Mouse (Mus musculus) forebrain, embryonic 12.5 days (tissue): ENCODE measurements around the gene Fam163a. TPM values are rescaled to one million over a fixed set of nuclear protein-coding genes. Genes with fewer than 3 reads are reported as not detected.
"Not testable (repeated sequence)": the region's sequence is repeated elsewhere in the genome, so short reads cannot be mapped to it uniquely, and the experiment has no call there.

Experiments used
- ATAC-seq: fragments of 200-750 bp; cut with Nextera tagmentation; 2 replicates; pipeline ENCODE4 v1.8.0; 2017; ENCODE audit warnings: moderate TSS enrichment; ENCODE audit not compliant: low FRiP score
- H3K27ac ChIP-seq: fragments of 300-500 bp; sonication (generic); 2 replicates; pipeline ENCODE4 v1.5.1; 2016; ENCODE audit warnings: mild to moderate bottlenecking
- H3K27me3 ChIP-seq: fragments of 300-500 bp; sonication (generic); 2 replicates; pipeline ENCODE4 v1.6.1; 2016; ENCODE audit warnings: mild to moderate bottlenecking
- H3K36me3 ChIP-seq: fragments of 300-500 bp; sonication (generic); replicated peaks from 2 replicates; pipeline ENCODE4 v1.6.1; 2016; ENCODE audit warnings: mild to moderate bottlenecking
- H3K4me1 ChIP-seq: fragments of 300-500 bp; sonication (generic); 2 replicates; pipeline ENCODE4 v1.6.1; 2016
- H3K4me2 ChIP-seq: fragments of 300-500 bp; sonication (generic); 2 replicates; pipeline ENCODE4 v1.6.1; 2016; ENCODE audit warnings: mild to moderate bottlenecking, moderate library complexity
- H3K4me3 ChIP-seq: fragments of 300-500 bp; sonication (generic); replicated peaks from 2 replicates; pipeline ENCODE4 v1.5.1; 2016; ENCODE audit warnings: mild to moderate bottlenecking
- H3K9ac ChIP-seq: fragments of 300-500 bp; sonication (generic); 2 replicates; pipeline ENCODE4 v1.6.1; 2016; ENCODE audit warnings: mild to moderate bottlenecking
- H3K9me3 ChIP-seq: fragments of 300-500 bp; sonication (generic); 2 replicates; pipeline ENCODE4 v1.6.1; 2016
- WGBS: fragments of 180-500 bp; shearing (Covaris S2); methylation state at CpG from one replicate; pipeline ENCODE4 v1.1.7; 2016; 5-methylcytosine and 5-hydroxymethylcytosine counted together
- polyA plus RNA-seq: library from polyadenylated mRNA; unstranded; fragments of >200 nt; fragmentation: Nextera tagmentation; extraction: Ambion mirVana; gene quantifications from 2 replicates; pipeline ENCODE4 v1.2.1, GENCODE M21; 2016

The Fam163a gene
- polyA plus RNA-seq, 1 experiment from 2014 or later: 2.7 TPM

GRCm38 (mm10) chr1:156070106-156070505 is 134.7 kb downstream of the Fam163a start:
- Histone ChIP-seq H3K4me1 (no peaks in the 10 kb centered on the region), H3K27me3 (no peaks in the 10 kb centered on the region), H3K27ac (no peak overlapping the region), H3K9me3 (no peaks in the 10 kb centered on the region), H3K4me3 (no peak overlapping the region), H3K4me2 (no peak overlapping the region), H3K9ac (no peak overlapping the region), H3K36me3 (peaks cover 18% of the 10 kb centered on the region)
- 89% methylated on average over 14 of the region's 14 CpGs for WGBS
- no peak for ATAC-seq

DNA sequence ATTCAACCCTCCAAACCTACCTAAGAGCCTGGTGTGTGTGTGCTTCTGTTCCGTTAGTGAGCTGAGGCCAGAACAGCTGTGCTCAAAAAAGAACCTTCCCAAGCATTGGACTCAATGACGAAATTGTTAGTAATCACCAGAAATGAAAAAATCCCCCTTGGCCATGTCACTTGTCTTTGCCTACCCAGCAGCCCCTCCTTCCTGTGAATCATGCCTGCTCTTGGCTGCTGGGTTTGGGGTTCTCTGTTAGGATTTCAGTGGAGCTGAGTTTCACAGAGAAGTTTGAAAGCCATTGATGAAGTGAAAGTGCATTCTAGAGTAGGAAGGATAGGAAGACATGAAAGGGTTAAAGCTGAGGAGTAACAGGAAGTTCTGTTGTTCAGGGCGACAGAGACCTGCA is 138.7 kb downstream of the Fam163a start:
- no peak overlapping the region for H3K27ac ChIP-seq
- WGBS: 73% methylated on average over 3 of the region's 3 CpGs

GRCm38 (mm10) chr1:156062193-156062592 is 142.6 kb downstream of the Fam163a start:
- WGBS: 92% methylated on average over 4 of the region's 4 CpGs
- no peak for ATAC-seq
- no peak overlapping the region for H3K27ac ChIP-seq
- no peaks in the 10 kb centered on the region for H3K4me1 ChIP-seq
- H3K9ac ChIP-seq: no peak overlapping the region
- H3K9me3 ChIP-seq: no peaks in the 10 kb centered on the region
- no peak overlapping the region for H3K4me3 ChIP-seq
- peaks cover 65% of the 10 kb centered on the region for H3K36me3 ChIP-seq
- H3K4me2 ChIP-seq: no peak overlapping the region
- H3K27me3 ChIP-seq: no peaks in the 10 kb centered on the region

More for the DNA sequence above, 138.7 kb downstream of the Fam163a start:
- H3K9ac ChIP-seq: no peak overlapping the region
- no peak overlapping the region for H3K4me2 ChIP-seq
- H3K27me3 ChIP-seq: no peaks in the 10 kb centered on the region
- H3K4me1 ChIP-seq: no peaks in the 10 kb centered on the region
- no peak overlapping the region for H3K4me3 ChIP-seq
- ATAC-seq: no peak
- H3K9me3 ChIP-seq: no peaks in the 10 kb centered on the region
- H3K36me3 ChIP-seq: peaks cover 48% of the 10 kb centered on the region

DNA sequence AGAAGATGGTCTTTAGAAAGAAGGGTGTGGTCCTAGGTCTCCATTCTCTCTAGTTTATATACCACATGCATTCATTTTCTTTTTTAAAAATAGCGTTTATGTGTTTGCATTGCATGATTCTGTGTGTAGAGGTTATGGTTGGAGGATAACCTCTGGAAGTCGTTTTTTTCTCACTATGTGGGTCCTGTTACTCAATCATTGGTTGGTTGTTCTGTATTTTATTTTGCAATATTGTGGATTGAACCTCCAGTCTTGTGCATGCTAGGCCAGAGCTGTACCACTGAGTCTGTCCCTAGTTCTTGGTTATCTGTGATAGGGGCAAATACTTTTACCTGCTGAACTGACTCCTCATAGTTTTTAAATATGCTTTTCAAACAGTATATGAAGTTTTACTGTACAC is 146.6 kb downstream of the Fam163a start:
- no peaks in the 10 kb centered on the region for H3K4me1 ChIP-seq
- no peaks in the 10 kb centered on the region for H3K9me3 ChIP-seq
- WGBS: 90% methylated on average over 2 of the region's 2 CpGs
- H3K36me3 ChIP-seq: peaks cover 43% of the 10 kb centered on the region
- no peak overlapping the region for H3K4me2 ChIP-seq
- no peak overlapping the region for H3K27ac ChIP-seq
- no peak overlapping the region for H3K4me3 ChIP-seq
- no peak for ATAC-seq
- H3K9ac ChIP-seq: no peak overlapping the region
- H3K27me3 ChIP-seq: no peaks in the 10 kb centered on the region

DNA sequence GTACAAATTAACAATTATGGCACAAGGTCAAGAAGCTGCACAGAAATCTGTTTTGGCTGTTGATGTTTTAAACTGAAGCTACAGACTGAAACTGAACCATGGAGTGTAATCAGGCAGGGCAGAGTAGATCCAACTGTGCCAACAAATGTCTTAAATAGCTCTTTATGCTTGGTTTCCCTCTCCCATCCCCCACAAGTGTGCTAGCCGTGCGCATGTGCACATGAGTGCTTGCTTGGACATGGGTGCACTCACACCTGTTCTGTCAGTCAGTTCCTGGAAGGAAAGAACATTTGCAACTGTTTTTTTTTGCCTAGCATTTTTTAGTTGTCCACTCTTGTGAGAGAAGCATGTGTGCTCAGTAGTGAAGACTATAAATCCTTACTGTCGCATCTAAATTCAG is 158.1 kb downstream of the Fam163a start:
- Histone ChIP-seq H3K4me1 (peaks cover 16% of the 10 kb centered on the region), H3K4me3 (no peak overlapping the region), H3K36me3 (peaks cover 43% of the 10 kb centered on the region), H3K4me2 (no peak overlapping the region), H3K9ac (no peak overlapping the region), H3K27me3 (no peaks in the 10 kb centered on the region), H3K9me3 (no peaks in the 10 kb centered on the region), H3K27ac (no peak overlapping the region)
- no peak for ATAC-seq
- 81% methylated on average over 3 of the region's 3 CpGs for WGBS

DNA sequence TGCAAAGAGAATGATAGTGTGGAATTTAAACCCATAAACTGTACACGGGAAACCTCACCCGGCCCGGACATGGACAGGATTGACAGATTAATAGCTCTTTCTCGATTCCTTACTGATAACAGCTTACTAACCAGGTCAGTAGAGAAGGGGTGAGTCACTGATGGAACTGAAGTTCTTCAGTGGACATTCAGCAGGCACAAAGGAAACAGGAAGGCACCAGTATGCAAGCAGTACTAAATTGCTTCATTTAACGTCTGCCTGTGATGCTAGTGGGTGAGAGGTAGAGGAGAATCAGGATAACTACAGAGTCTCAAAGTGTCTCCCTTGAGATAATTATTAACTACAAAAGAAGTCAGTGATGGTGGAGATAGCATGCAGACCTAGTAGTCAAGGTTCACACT is 160.6 kb downstream of the Fam163a start:
- no peak for ATAC-seq
- Histone ChIP-seq H3K27me3 (no peaks in the 10 kb centered on the region), H3K9me3 (no peaks in the 10 kb centered on the region), H3K4me2 (no peak overlapping the region), H3K36me3 (peaks cover 19% of the 10 kb centered on the region), H3K9ac (no peak overlapping the region), H3K27ac (no peak overlapping the region), H3K4me3 (no peak overlapping the region), H3K4me1 (peaks cover 20% of the 10 kb centered on the region)
- WGBS: 91% methylated on average over 5 of the region's 5 CpGs

DNA sequence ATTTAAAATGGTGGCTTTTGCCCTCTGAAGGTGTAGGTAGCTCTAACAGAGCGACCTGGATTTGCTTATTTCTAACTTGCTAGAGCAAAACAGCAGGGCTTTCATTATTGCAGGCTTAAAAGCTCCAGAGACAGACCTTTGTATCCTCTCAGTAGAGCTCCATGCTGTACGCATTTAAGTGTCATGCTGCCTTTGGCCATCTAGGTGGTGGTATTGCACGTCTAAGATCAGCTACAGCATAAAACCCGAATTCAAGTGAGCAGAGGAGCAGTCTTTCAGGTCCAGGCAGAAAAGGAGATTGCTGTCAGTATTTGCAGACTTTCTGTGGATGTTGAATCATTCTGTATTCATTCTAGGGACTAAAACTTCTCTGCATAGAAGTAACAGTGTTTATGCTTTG is 161.8 kb downstream of the Fam163a start:
- no peak for ATAC-seq
- Histone ChIP-seq H3K27me3 (no peaks in the 10 kb centered on the region), H3K4me2 (no peak overlapping the region), H3K9ac (no peak overlapping the region), H3K36me3 (peaks cover 13% of the 10 kb centered on the region; the same call in 1 of the 2 replicates), H3K4me1 (peaks cover 20% of the 10 kb centered on the region), H3K4me3 (no peak overlapping the region), H3K9me3 (no peaks in the 10 kb centered on the region), H3K27ac (no peak overlapping the region)
- WGBS: 21% methylated on average over 4 of the region's 4 CpGs

GRCm38 (mm10) chr1:156042481-156042880 is 162.3 kb downstream of the Fam163a start:
- H3K4me2 ChIP-seq: peak overlapping the region; percentile 63
- no peak overlapping the region for H3K27ac ChIP-seq
- H3K4me3 ChIP-seq: no peak overlapping the region
- 89% methylated on average over 5 of the region's 5 CpGs for WGBS
- H3K27me3 ChIP-seq: no peaks in the 10 kb centered on the region
- no peak overlapping the region for H3K9ac ChIP-seq
- H3K9me3 ChIP-seq: no peaks in the 10 kb centered on the region
- H3K4me1 ChIP-seq: peaks cover 20% of the 10 kb centered on the region
- no peak for ATAC-seq
- peaks cover 13% of the 10 kb centered on the region; the same call in 1 of the 2 replicates for H3K36me3 ChIP-seq

DNA sequence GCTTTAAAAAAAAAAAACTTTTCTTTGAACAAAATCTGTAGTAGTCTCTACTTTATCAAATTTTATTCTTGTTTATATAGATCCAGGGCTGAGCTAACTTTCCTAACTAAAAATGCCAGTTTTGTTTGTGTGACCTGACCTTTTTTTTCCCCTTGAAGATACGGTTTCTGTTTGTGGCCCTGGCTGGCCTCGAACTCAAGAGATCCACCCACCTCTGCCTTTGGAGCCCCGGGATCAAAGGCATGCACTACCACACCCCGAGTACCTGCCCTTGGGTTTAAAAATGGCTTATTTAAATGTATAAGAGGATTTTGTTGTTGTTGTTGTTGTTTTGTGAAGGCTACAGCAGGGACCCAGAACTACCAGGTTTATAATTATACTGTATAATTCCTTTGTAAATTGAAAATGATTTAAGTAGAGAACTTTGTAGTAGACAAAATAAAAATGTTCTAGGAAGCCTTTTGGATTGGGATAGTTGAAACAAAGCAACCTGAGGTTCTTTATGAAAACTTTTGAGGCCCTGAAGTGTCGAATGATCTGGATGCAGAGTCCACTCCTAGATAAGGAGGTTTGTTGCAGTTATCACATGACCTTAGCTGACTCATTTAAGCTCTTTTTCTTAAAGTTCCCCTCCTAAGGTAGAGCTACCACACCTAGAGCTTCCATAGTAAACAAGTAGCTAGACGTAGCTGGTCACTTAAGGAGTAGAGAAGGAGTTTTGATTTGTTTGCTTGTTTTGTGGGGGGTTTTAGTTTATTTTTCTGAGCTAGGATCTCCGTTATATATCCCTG is 163.2 kb downstream of the Fam163a start:
- peaks cover 22% of the 10 kb centered on the region for H3K4me1 ChIP-seq
- H3K4me2 ChIP-seq: peak overlapping the region; percentile 63
- H3K4me3 ChIP-seq: peak overlapping the region; percentile 58
- H3K36me3 ChIP-seq: peaks cover 11% of the 10 kb centered on the region; the same call in 1 of the 2 replicates
- H3K27ac ChIP-seq: no peak overlapping the region
- no peaks in the 10 kb centered on the region for H3K27me3 ChIP-seq
- peak overlapping the region; percentile 55; the same call in 1 of the 2 replicates for H3K9ac ChIP-seq
- ATAC-seq: no peak
- 58% methylated on average over 7 of the region's 7 CpGs for WGBS
- no peaks in the 10 kb centered on the region for H3K9me3 ChIP-seq

- Histone ChIP-seq H3K9ac (peak overlapping the region; percentile 76), H3K27me3 (no peaks in the 10 kb centered on the region), H3K4me1 (peaks cover 21% of the 10 kb centered on the region), H3K4me3 (peak overlapping the region; percentile 58), H3K4me2 (peak overlapping the region; percentile 63), H3K27ac (peak overlapping the region; percentile 31; the same call in 1 of the 2 replicates), H3K36me3 (peaks cover 9% of the 10 kb centered on the region; the same call in 1 of the 2 replicates), H3K9me3 (no peaks in the 10 kb centered on the region)
- peak; percentile 90 for ATAC-seq
- WGBS: 2% methylated on average over 22 of the region's 22 CpGs
These were observed 164.0 kb downstream of the Fam163a start for GRCm38 (mm10) chr1:156040731-156041401.

- H3K27ac ChIP-seq, H3K27me3 ChIP-seq, ATAC-seq, H3K4me2 ChIP-seq, H3K9me3 ChIP-seq, H3K9ac ChIP-seq, H3K4me3 ChIP-seq, H3K36me3 ChIP-seq: not testable (repeated sequence)
- 64% methylated on average over 7 of the region's 7 CpGs for WGBS
- H3K4me1 ChIP-seq: peaks cover 21% of the 10 kb centered on the region
These were observed 164.8 kb downstream of the Fam163a start for GRCm38 (mm10) chr1:156039989-156040388.

GRCm38 (mm10) chr1:156037144-156037583 is 167.7 kb downstream of the Fam163a start:
- WGBS: 71% methylated on average over 5 of the region's 5 CpGs
- H3K9me3 ChIP-seq: no peaks in the 10 kb centered on the region
- H3K4me1 ChIP-seq: peaks cover 23% of the 10 kb centered on the region
- H3K36me3 ChIP-seq: peaks cover 18% of the 10 kb centered on the region
- no peak for ATAC-seq
- H3K9ac ChIP-seq: no peak overlapping the region; the same call in 1 of the 2 replicates
- peak overlapping the region; percentile 24; the same call in 1 of the 2 replicates for H3K4me2 ChIP-seq
- H3K27ac ChIP-seq: no peak overlapping the region
- no peaks in the 10 kb centered on the region for H3K27me3 ChIP-seq
- no peak overlapping the region for H3K4me3 ChIP-seq
